Mouse (Mus musculus) intestine, embryonic 15.5 days (tissue): ENCODE results near the gene Hmox1. TPM values are rescaled to one million over a fixed set of nuclear protein-coding genes. Genes with fewer than 3 reads are reported as not detected.
A peak's percentile ranks its signal among the peaks of the same experiment; 100 is the strongest.

ENCODE experiments used
- ATAC-seq: fragments of 200-750 bp; cut with Nextera tagmentation; 2 replicates; pipeline ENCODE4 v1.8.0; 2017; ENCODE audit warnings: moderate TSS enrichment, moderate library complexity
- H3K27ac ChIP-seq: fragments of 300-500 bp; sonication (generic); 2 replicates; pipeline ENCODE4 v1.5.1; 2015; ENCODE audit warnings: mild to moderate bottlenecking, inconsistent platforms
- H3K27me3 ChIP-seq: fragments of 300-500 bp; sonication (generic); replicated peaks from 2 replicates; pipeline ENCODE4 v1.6.1; 2015; ENCODE audit warnings: inconsistent platforms
- H3K36me3 ChIP-seq: fragments of 300-500 bp; sonication (generic); 2 replicates; pipeline ENCODE4 v1.6.1; 2015; ENCODE audit warnings: inconsistent platforms
- H3K4me1 ChIP-seq: fragments of 300-500 bp; sonication (generic); replicated peaks from 2 replicates; pipeline ENCODE4 v1.6.1; 2015; ENCODE audit warnings: inconsistent platforms
- H3K4me2 ChIP-seq: fragments of 300-500 bp; sonication (generic); replicated peaks from 2 replicates; pipeline ENCODE4 v1.6.1; 2015; ENCODE audit warnings: mild to moderate bottlenecking, inconsistent platforms
- H3K4me3 ChIP-seq: fragments of 300-500 bp; sonication (generic); replicated peaks from 2 replicates; pipeline ENCODE4 v1.5.1; 2015; ENCODE audit warnings: inconsistent platforms
- H3K9ac ChIP-seq: fragments of 300-500 bp; sonication (generic); 2 replicates; pipeline ENCODE4 v1.6.1; 2015; ENCODE audit warnings: inconsistent platforms
- H3K9me3 ChIP-seq: fragments of 300-500 bp; sonication (generic); 2 replicates; pipeline ENCODE4 v1.6.1; 2016; ENCODE audit warnings: inconsistent platforms
- WGBS: fragments of 180-500 bp; shearing (Covaris S2); methylation state at CpG from one replicate; pipeline ENCODE4 v1.1.7; 2015; 5-methylcytosine and 5-hydroxymethylcytosine counted together
- polyA plus RNA-seq: library from polyadenylated mRNA; unstranded; fragments of >200 nt; fragmentation: Nextera tagmentation; extraction: Ambion mirVana; gene quantifications from 2 replicates; pipeline ENCODE4 v1.2.1, GENCODE M21; 2015

The Hmox1 gene
- 17.8 and 18.6 TPM in 2 replicates for polyA plus RNA-seq

GRCm38 (mm10) chr8:75093399-75094156 lies at the start of gene Hmox1:
TSS of gene Hmox1 (plus strand) at chr8:75093621.
- Histone ChIP-seq H3K27me3 (no peaks in the 10 kb centered on the region), H3K27ac (peak within 1 kb of the TSS; percentile 56; the same call in 1 of the 2 replicates), H3K4me3 (peak within 1 kb of the TSS; percentile 59), H3K4me2 (peak within 1 kb of the TSS; percentile 93), H3K9me3 (no peaks in the 10 kb centered on the region), H3K9ac (peak within 1 kb of the TSS; percentile 69), H3K36me3 (no peaks in the 10 kb centered on the region), H3K4me1 (peaks cover 11% of the 10 kb centered on the region)
- ATAC-seq: peak; percentile 95
- under 1% methylated on average over 36 of the region's 36 CpGs for WGBS

GRCm38 (mm10) chr8:75046303-75046702 lies 47.1 kb upstream of the Hmox1 start:
- Histone ChIP-seq H3K27me3 (no peaks in the 10 kb centered on the region), H3K4me1 (no peaks in the 10 kb centered on the region), H3K36me3 (no peaks in the 10 kb centered on the region), H3K4me3 (no peak overlapping the region), H3K27ac (no peak overlapping the region), H3K4me2 (no peak overlapping the region), H3K9me3 (no peaks in the 10 kb centered on the region), H3K9ac (no peak overlapping the region)
- no peak for ATAC-seq
- WGBS: 94% methylated on average over 1 of the region's 1 CpGs

- no peak overlapping the region for H3K27ac ChIP-seq
- H3K4me2 ChIP-seq: no peak overlapping the region
- H3K4me1 ChIP-seq: no peaks in the 10 kb centered on the region
- 85% methylated on average over 3 of the region's 3 CpGs for WGBS
- no peak for ATAC-seq
- H3K9ac ChIP-seq: no peak overlapping the region
- H3K9me3 ChIP-seq: no peaks in the 10 kb centered on the region
- H3K27me3 ChIP-seq: no peaks in the 10 kb centered on the region
- no peaks in the 10 kb centered on the region for H3K36me3 ChIP-seq
- H3K4me3 ChIP-seq: no peak overlapping the region
These were observed 45.6 kb upstream of the Hmox1 start for GRCm38 (mm10) chr8:75047784-75048183.

GRCm38 (mm10) chr8:75053342-75053741 lies 40.1 kb upstream of the Hmox1 start:
- WGBS: 88% methylated on average over 4 of the region's 4 CpGs
- no peak overlapping the region for H3K9ac ChIP-seq
- no peaks in the 10 kb centered on the region for H3K9me3 ChIP-seq
- no peaks in the 10 kb centered on the region for H3K36me3 ChIP-seq
- H3K4me1 ChIP-seq: no peaks in the 10 kb centered on the region
- no peak for ATAC-seq
- no peaks in the 10 kb centered on the region for H3K27me3 ChIP-seq
- no peak overlapping the region for H3K4me2 ChIP-seq
- H3K27ac ChIP-seq: no peak overlapping the region
- no peak overlapping the region for H3K4me3 ChIP-seq

- Histone ChIP-seq H3K9me3 (no peaks in the 10 kb centered on the region), H3K9ac (no peak overlapping the region), H3K4me2 (no peak overlapping the region), H3K36me3 (0 out of 2 replicates have a peak, but pooled peaks cover 2% of the 10 kb centered on the region), H3K27me3 (no peaks in the 10 kb centered on the region), H3K4me3 (no peak overlapping the region), H3K4me1 (no peaks in the 10 kb centered on the region), H3K27ac (no peak overlapping the region)
- 93% methylated on average over 2 of the region's 2 CpGs for WGBS
- no peak for ATAC-seq
These were observed 37.7 kb upstream of the Hmox1 start for GRCm38 (mm10) chr8:75055673-75056072.

GRCm38 (mm10) chr8:75060022-75060421 lies 33.4 kb upstream of the Hmox1 start:
- Histone ChIP-seq H3K4me2 (no peak overlapping the region), H3K9me3 (no peaks in the 10 kb centered on the region), H3K9ac (no peak overlapping the region), H3K27me3 (no peaks in the 10 kb centered on the region), H3K36me3 (0 out of 2 replicates have a peak, but pooled peaks cover 2% of the 10 kb centered on the region), H3K4me3 (no peak overlapping the region), H3K27ac (no peak overlapping the region), H3K4me1 (no peaks in the 10 kb centered on the region)
- 82% methylated on average over 6 of the region's 6 CpGs for WGBS
- no peak for ATAC-seq

- ATAC-seq: no peak
- Histone ChIP-seq H3K4me3 (no peak overlapping the region), H3K9ac (no peak overlapping the region), H3K4me1 (no peaks in the 10 kb centered on the region), H3K36me3 (0 out of 2 replicates have a peak, but pooled peaks cover 2% of the 10 kb centered on the region), H3K27me3 (no peaks in the 10 kb centered on the region), H3K4me2 (no peak overlapping the region), H3K9me3 (no peaks in the 10 kb centered on the region), H3K27ac (no peak overlapping the region)
- 76% methylated on average over 2 of the region's 2 CpGs for WGBS
These were observed 32.6 kb upstream of the Hmox1 start for GRCm38 (mm10) chr8:75060815-75061214.

- Histone ChIP-seq H3K4me1 (no peaks in the 10 kb centered on the region), H3K27ac (no peak overlapping the region), H3K4me2 (no peak overlapping the region), H3K4me3 (no peak overlapping the region), H3K9me3 (no peaks in the 10 kb centered on the region), H3K27me3 (no peaks in the 10 kb centered on the region), H3K9ac (no peak overlapping the region), H3K36me3 (0 out of 2 replicates have a peak, but pooled peaks cover 2% of the 10 kb centered on the region)
- ATAC-seq: no peak
- WGBS: 70% methylated on average over 3 of the region's 3 CpGs
These were observed 30.1 kb upstream of the Hmox1 start for GRCm38 (mm10) chr8:75063290-75063689.

- Histone ChIP-seq H3K27me3 (no peaks in the 10 kb centered on the region), H3K4me2 (no peak overlapping the region), H3K9ac (no peak overlapping the region), H3K4me3 (no peak overlapping the region), H3K4me1 (no peaks in the 10 kb centered on the region), H3K36me3 (no peaks in the 10 kb centered on the region), H3K27ac (no peak overlapping the region), H3K9me3 (no peaks in the 10 kb centered on the region)
- 88% methylated on average over 3 of the region's 3 CpGs for WGBS
- ATAC-seq: no peak
These were observed 28.6 kb upstream of the Hmox1 start for GRCm38 (mm10) chr8:75064790-75065189.

- WGBS: 60% methylated on average over 6 of the region's 6 CpGs
These were observed 26.1 kb upstream of the Hmox1 start for GRCm38 (mm10) chr8:75067287-75067686.

GRCm38 (mm10) chr8:75070297-75070696 lies 23.1 kb upstream of the Hmox1 start:
- 79% methylated on average over 1 of the region's 1 CpGs for WGBS
- no peak for ATAC-seq
- no peaks in the 10 kb centered on the region for H3K9me3 ChIP-seq

More at GRCm38 (mm10) chr8:75067287-75067686, 26.1 kb upstream of the Hmox1 start:
- no peaks in the 10 kb centered on the region for H3K36me3 ChIP-seq
- H3K9ac ChIP-seq: no peak overlapping the region
- no peak for ATAC-seq
- no peaks in the 10 kb centered on the region for H3K4me1 ChIP-seq
- no peak overlapping the region for H3K4me2 ChIP-seq
- H3K27me3 ChIP-seq: no peaks in the 10 kb centered on the region
- H3K27ac ChIP-seq: no peak overlapping the region
- no peak overlapping the region for H3K4me3 ChIP-seq
- H3K9me3 ChIP-seq: no peaks in the 10 kb centered on the region

GRCm38 (mm10) chr8:75071627-75072346 lies 21.6 kb upstream of the Hmox1 start:
- H3K9me3 ChIP-seq: no peaks in the 10 kb centered on the region
- peak; percentile 86 for ATAC-seq
- H3K4me3 ChIP-seq: no peak overlapping the region
- no peaks in the 10 kb centered on the region for H3K36me3 ChIP-seq
- H3K4me1 ChIP-seq: no peaks in the 10 kb centered on the region
- no peak overlapping the region for H3K27ac ChIP-seq
- no peaks in the 10 kb centered on the region for H3K27me3 ChIP-seq
- H3K4me2 ChIP-seq: no peak overlapping the region
- 26% methylated on average over 4 of the region's 4 CpGs for WGBS
- H3K9ac ChIP-seq: no peak overlapping the region

More at GRCm38 (mm10) chr8:75070297-75070696, 23.1 kb upstream of the Hmox1 start:
- H3K27ac ChIP-seq: no peak overlapping the region
- no peaks in the 10 kb centered on the region for H3K4me1 ChIP-seq
- H3K4me2 ChIP-seq: no peak overlapping the region
- no peaks in the 10 kb centered on the region for H3K27me3 ChIP-seq
- no peaks in the 10 kb centered on the region for H3K36me3 ChIP-seq
- no peak overlapping the region for H3K4me3 ChIP-seq
- no peak overlapping the region for H3K9ac ChIP-seq
